Comparison of ENCODE assay signal across 8 mouse cellular contexts in the genomic region with DNA sequence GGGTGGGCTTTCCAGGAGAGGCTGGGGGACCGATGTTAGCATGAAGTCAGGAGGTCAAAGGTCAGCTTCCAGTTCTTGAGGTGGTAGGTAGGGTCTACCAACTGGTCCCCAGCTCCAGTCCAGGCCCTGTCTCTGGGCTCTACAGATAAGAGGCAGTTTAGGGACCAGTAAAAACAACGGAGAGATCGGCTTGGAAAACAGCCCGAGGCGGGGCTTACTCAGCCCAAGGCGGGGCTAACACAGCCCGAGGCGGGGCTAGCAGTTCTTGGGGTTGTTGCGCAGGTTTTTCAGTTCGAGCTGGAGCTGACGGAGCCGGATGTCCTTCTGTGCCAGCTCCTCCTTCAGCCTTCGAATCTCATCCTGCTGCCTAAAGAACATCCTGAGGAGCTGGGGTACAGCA.
DNase-seq lines count a peak whose midpoint lies in the region; ATAC-seq lines count a peak whose summit lies in the region.

No protein-coding gene starts in this region.

- H3K4me3 ChIP-seq in limb, embryonic 11.5 days (ENCODE audit: low read depth, low read length), result peak overlapping the region; percentile 16; the same call in 1 of the 2 replicates

- H3K36me3 ChIP-seq in limb, embryonic 11.5 days (ENCODE audit: control insufficient read depth, insufficient read depth, low read length), result no peaks in the 10 kb centered on the region

- peak overlapping the region; percentile 43; the same call in 1 of the 2 replicates for H3K9ac ChIP-seq in limb, embryonic 11.5 days (ENCODE audit: low read length)

- no peaks in the 10 kb centered on the region for H3K27me3 ChIP-seq in limb, embryonic 11.5 days (ENCODE audit: control insufficient read depth, insufficient read depth, low read length)

- WGBS in limb, embryonic 11.5 days, result 2% methylated on average over 13 of the region's 13 CpGs

- peaks cover 7% of the 10 kb centered on the region for H3K4me1 ChIP-seq in limb, embryonic 11.5 days (ENCODE audit: control insufficient read depth, insufficient read depth, low read length)

- H3K4me2 ChIP-seq in limb, embryonic 11.5 days (ENCODE audit: low read depth, severe bottlenecking), result peak overlapping the region; percentile 45

- peak; percentile 90 for ATAC-seq in common myeloid progenitor, adult 5-6 weeks (replicated peaks; ENCODE audit: low read depth, poor library complexity, severe bottlenecking)
- peak; percentile 71 for ATAC-seq in limb, embryonic 11.5 days (ENCODE audit: insufficient number of reproducible peaks, low FRiP score, low TSS enrichment, low read depth)

- DNase-seq in cerebellum, adult 11-12 months, result peak; percentile 84
- no peak for DNase-seq in cerebellum, postnatal 4 days (ENCODE audit: low spot score in 2 of 2)
- DNase-seq in gastrocnemius, postnatal 25 days, result peak; percentile 79
- peak; percentile 89 for DNase-seq in induced T-regulatory cell, adult 2 months (ENCODE audit: low read depth)
- peak; percentile 75 for DNase-seq in limb, embryonic 11.5 days (ENCODE audit: low spot score)
- peak; percentile 44 for DNase-seq in mesoderm, embryonic 11.5 days (ENCODE audit: low read depth, low spot score)
- peak; percentile 38 to 73 for DNase-seq in spleen, postnatal 10 days (ENCODE audit: low spot score in 2 of 2)

- no peaks in the 10 kb centered on the region for H3K9me3 ChIP-seq in limb, embryonic 11.5 days (ENCODE audit: control insufficient read depth, low read length)

- no peak overlapping the region for H3K27ac ChIP-seq in limb, embryonic 11.5 days (replicated peaks; ENCODE audit: low read depth, low read length)

Comparison
In these comparisons a context has a peak if more than half of its experiments do, and no peak if none do; other contexts are left out.
1. DNase-seq: peak in cerebellum, adult 11-12 months (single experiment), gastrocnemius, postnatal 25 days (single experiment), induced T-regulatory cell, adult 2 months (single experiment), limb, embryonic 11.5 days (single experiment), mesoderm, embryonic 11.5 days (single experiment) and spleen, postnatal 10 days (2 of 2); none in cerebellum, postnatal 4 days (0 of 2).